Mouse (Mus musculus) liver, postnatal 0 days (tissue): ENCODE results near the gene Svs4. TPM values are rescaled to one million over a fixed set of nuclear protein-coding genes. Genes with fewer than 3 reads are reported as not detected.

Experiments
- ATAC-seq: fragments of 200-750 bp; cut with Nextera tagmentation; 2 replicates; pipeline ENCODE4 v1.8.0; 2017; ENCODE audit warnings: mild to moderate bottlenecking, moderate library complexity
- DNase-seq: peaks from one replicate; pipeline ENCODE4 v3.0.0-alpha.2; 2016
- H3K27ac ChIP-seq: fragments of 300-500 bp; sonication (generic); 2 replicates; pipeline ENCODE4 v1.5.1; 2014; ENCODE audit warnings: antibody characterized with exemption, moderate library complexity, mild to moderate bottlenecking, low read depth
- H3K27me3 ChIP-seq: fragments of 300-500 bp; sonication (generic); 2 replicates; pipeline ENCODE4 v1.6.1; 2014; ENCODE audit warnings: low read length, control low read depth, mixed read lengths; ENCODE audit not compliant: insufficient read depth
- H3K36me3 ChIP-seq: fragments of 300-500 bp; sonication (generic); replicated peaks from 2 replicates; pipeline ENCODE4 v1.6.1; 2014; ENCODE audit warnings: mild to moderate bottlenecking, control low read depth, low read length, moderate library complexity, mixed read lengths; ENCODE audit not compliant: insufficient read depth
- H3K4me1 ChIP-seq: fragments of 300-500 bp; sonication (generic); 2 replicates; pipeline ENCODE4 v1.6.1; 2014; ENCODE audit warnings: antibody characterized with exemption, mild to moderate bottlenecking, control low read depth; ENCODE audit not compliant: insufficient read depth
- H3K4me2 ChIP-seq: fragments of 300-500 bp; sonication (generic); 2 replicates; pipeline ENCODE4 v1.6.1; 2014; ENCODE audit warnings: low read depth, mild to moderate bottlenecking, low read length, moderate library complexity, mixed read lengths
- H3K4me3 ChIP-seq: fragments of 300-500 bp; sonication (generic); 2 replicates; pipeline ENCODE4 v1.5.1; 2014; ENCODE audit warnings: low read depth, low read length
- H3K9ac ChIP-seq: fragments of 300-500 bp; sonication (generic); replicated peaks from 2 replicates; pipeline ENCODE4 v1.6.1; 2014; ENCODE audit warnings: mild to moderate bottlenecking, moderate library complexity
- H3K9me3 ChIP-seq: fragments of 300-500 bp; sonication (generic); 2 replicates; pipeline ENCODE4 v1.6.1; 2016; ENCODE audit warnings: mild to moderate bottlenecking, control low read depth, low read length, mixed read lengths
- CTCF ChIP-seq: sonication (generic); IDR thresholded peaks from 2 replicates; pipeline ENCODE4 v1.5.1; 2016; ENCODE audit warnings: antibody characterized with exemption, low read depth
- EP300 ChIP-seq: IDR thresholded peaks from 2 replicates; pipeline ENCODE4 v1.6.1; 2016; ENCODE audit warnings: antibody characterized with exemption, low read depth, mild to moderate bottlenecking
- WGBS: fragments of 180-500 bp; shearing (Covaris S2); extraction: QIAGEN DNeasy Blood & Tissue Kit; methylation state at CpG from one replicate; pipeline ENCODE4 v1.1.7; 2014; ENCODE audit not compliant: insufficient replicate concordance; 5-methylcytosine and 5-hydroxymethylcytosine counted together
- polyA plus RNA-seq: library from polyadenylated mRNA; unstranded; fragments of >200 nt; fragmentation: Nextera tagmentation; extraction: Ambion mirVana; gene quantifications from 2 replicates; pipeline ENCODE4 v1.2.1, GENCODE M21; 2015

Gene Svs4
- polyA plus RNA-seq, 1 experiment from 2014 or later = not detected

GRCm38 (mm10) chr2:164238366-164238765, 39.9 kb downstream of the Svs4 start, which contains the start of gene Svs2:
Gene Svs2 (minus strand): TSS chr2:164238466.
- H3K4me2 ChIP-seq = no peak within 1 kb of the TSS
- H3K36me3 ChIP-seq = no peaks in the 10 kb centered on the region
- H3K27me3 ChIP-seq = no peaks in the 10 kb centered on the region
- TF ChIP-seq CTCF (no peak), EP300 (no peak)
- ATAC-seq = no peak
- no peaks in the 10 kb centered on the region for H3K4me1 ChIP-seq
- H3K9me3 ChIP-seq = no peaks in the 10 kb centered on the region
- no peak for DNase-seq
- 65% methylated on average over 3 of the region's 3 CpGs for WGBS
- H3K9ac ChIP-seq = no peak within 1 kb of the TSS
- H3K27ac ChIP-seq = no peak within 1 kb of the TSS
- H3K4me3 ChIP-seq = no peak within 1 kb of the TSS

- WGBS = 75% methylated on average over 8 of the region's 8 CpGs
- Histone ChIP-seq H3K36me3 (no peaks in the 10 kb centered on the region), H3K9me3 (no peaks in the 10 kb centered on the region), H3K4me1 (no peaks in the 10 kb centered on the region), H3K4me3 (no peak overlapping the region), H3K27ac (no peak overlapping the region), H3K4me2 (no peak overlapping the region), H3K27me3 (no peaks in the 10 kb centered on the region), H3K9ac (no peak overlapping the region)
- no peak for TF ChIP-seq EP300
- DNase-seq (no peak), ATAC-seq (no peak)
Observed at GRCm38 (mm10) chr2:164232671-164233070, 45.6 kb downstream of the Svs4 start.

GRCm38 (mm10) chr2:164228361-164229070, 49.7 kb downstream of the Svs4 start:
- H3K4me2 ChIP-seq = no peak overlapping the region
- ATAC-seq (no peak), DNase-seq (no peak)
- no peaks in the 10 kb centered on the region for H3K4me1 ChIP-seq
- no peak for TF ChIP-seq EP300
- H3K9ac ChIP-seq = no peak overlapping the region
- H3K27me3 ChIP-seq = no peaks in the 10 kb centered on the region
- H3K9me3 ChIP-seq = no peaks in the 10 kb centered on the region
- WGBS = 73% methylated on average over 8 of the region's 8 CpGs
- H3K27ac ChIP-seq = no peak overlapping the region
- no peak overlapping the region for H3K4me3 ChIP-seq
- H3K36me3 ChIP-seq = no peaks in the 10 kb centered on the region

Other genes with a start within 250 kb of the Svs4 start
- 9.8 and 10.8 TPM in 2 replicates for gene Stk4, start 208.1 kb downstream of the Svs4 start, polyA plus RNA-seq
- gene Tomm34, start 207.3 kb downstream of the Svs4 start, polyA plus RNA-seq = 11.6 and 13.3 TPM in 2 replicates
- not detected in 2 replicates for gene Kcns1, start 107.3 kb downstream of the Svs4 start, polyA plus RNA-seq
- not detected in 2 replicates for gene Wfdc5, start 95.7 kb downstream of the Svs4 start, polyA plus RNA-seq
- 0.14 TPM in 2 replicates for gene Wfdc12, start 87.9 kb downstream of the Svs4 start, polyA plus RNA-seq
- gene Wfdc15a, start 78.3 kb downstream of the Svs4 start, polyA plus RNA-seq = not detected in 2 replicates
- 0.27 and 0.64 TPM in 2 replicates for gene Wfdc15b, start 56.8 kb downstream of the Svs4 start, polyA plus RNA-seq
- not detected in 2 replicates for gene Svs2, start 40.0 kb downstream of the Svs4 start, polyA plus RNA-seq
- not detected in 2 replicates for gene Svs3b, start 21.8 kb downstream of the Svs4 start, polyA plus RNA-seq
- not detected in 2 replicates for gene Svs3a, start 10.8 kb upstream of the Svs4 start, polyA plus RNA-seq
- not detected in 2 replicates for gene Svs6, start 38.3 kb upstream of the Svs4 start, polyA plus RNA-seq
- gene Svs5, start 54.3 kb upstream of the Svs4 start, polyA plus RNA-seq = not detected in 2 replicates
- 59.4 and 63.6 TPM in 2 replicates for gene Slpi, start 110.6 kb upstream of the Svs4 start, polyA plus RNA-seq
- not detected in 2 replicates for gene Rbpjl, start 124.7 kb upstream of the Svs4 start, polyA plus RNA-seq
- 0.18 and 0.25 TPM in 2 replicates for gene Matn4, start 126.7 kb upstream of the Svs4 start, polyA plus RNA-seq
- 194 and 208 TPM in 2 replicates for gene Sdc4, start 165.4 kb upstream of the Svs4 start, polyA plus RNA-seq
- gene Sys1, start 178.5 kb upstream of the Svs4 start, polyA plus RNA-seq = 43.5 and 46.2 TPM in 2 replicates
- 5.8 and 6.1 TPM in 2 replicates for gene Gm20458, start 182.5 kb upstream of the Svs4 start, polyA plus RNA-seq
- not detected in 2 replicates for gene Trp53tg5, start 195.3 kb upstream of the Svs4 start, polyA plus RNA-seq
- gene Dbndd2, start 207.6 kb upstream of the Svs4 start, polyA plus RNA-seq = 2.7 TPM in 2 replicates
- gene Pigt, start 219.1 kb upstream of the Svs4 start, polyA plus RNA-seq = 24.3 and 25.1 TPM in 2 replicates